ENCODE assay signal across 26 mouse cellular contexts in the genomic region with DNA sequence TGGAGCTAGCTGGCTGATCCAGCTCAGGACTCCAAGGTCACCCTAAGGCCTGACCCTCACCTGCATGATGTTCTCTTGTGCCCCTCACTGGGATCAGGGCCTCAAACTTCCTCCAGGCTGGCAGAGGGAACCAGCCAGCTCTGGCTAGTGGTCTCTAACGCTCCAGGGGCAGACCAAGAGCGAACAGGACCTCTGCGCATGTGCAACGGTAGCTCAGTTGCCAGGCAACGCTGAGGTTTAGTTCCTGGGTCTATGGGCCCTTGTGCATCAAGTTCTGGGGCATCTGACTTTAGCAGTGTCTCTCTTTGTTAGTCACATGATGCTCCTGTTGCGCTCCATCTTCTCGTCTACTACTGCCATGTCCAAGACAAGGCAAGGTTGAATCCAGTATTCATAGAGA. TPM values are rescaled to one million over a fixed set of nuclear protein-coding genes. Genes with fewer than 3 reads are reported as not detected.
"Had no signal": no experiment of that assay in that cellular context is flagged by ENCODE, and none has a peak within 500 bp of the region (broad histone marks: within the 10 kb centered on the region; RNA-seq: fewer than 3 reads in every experiment).

A gene (minus strand): TSS at position 204 of the 400 bp plus-strand sequence.

- H3K27me3 ChIP-seq: kidney, embryonic 15.5 days; limb, embryonic 12.5 days; limb, embryonic 15.5 days; lung, embryonic 15.5 days; stomach, embryonic 15.5 days had no signal

- H3K9me3 ChIP-seq: kidney, embryonic 15.5 days; limb, embryonic 12.5 days; limb, embryonic 15.5 days; lung, embryonic 15.5 days; midbrain, embryonic 10.5 days; stomach, embryonic 15.5 days had no signal

- H3K4me3 ChIP-seq: kidney, embryonic 15.5 days; limb, embryonic 12.5 days; limb, embryonic 15.5 days; lung, embryonic 15.5 days; megakaryocyte, embryonic 14.5 days; midbrain, embryonic 10.5 days; stomach, embryonic 15.5 days had no signal

- ATAC-seq: liver, postnatal 0 days had no signal

- H3K9ac ChIP-seq: kidney, embryonic 15.5 days; limb, embryonic 12.5 days; limb, embryonic 15.5 days; liver, embryonic 14.5 days; liver, postnatal 0 days; lung, embryonic 15.5 days; stomach, embryonic 15.5 days had no signal

- DNase-seq: kidney, adult 11 months; kidney, adult 8-10 months; kidney, postnatal 10 days; kidney, postnatal 36 days; left cerebral cortex, postnatal 4 days; liver, postnatal 0 days; lung, postnatal 10 days; lung, postnatal 36 days; midbrain, embryonic 14.5 days; right cerebral cortex, adult 18-20 months; right cerebral cortex, postnatal 14 days; spleen, adult 18-20 months; thymus, postnatal 25 days had no signal

- H3K4me2 ChIP-seq: kidney, embryonic 15.5 days; limb, embryonic 12.5 days; limb, embryonic 15.5 days; liver, embryonic 11.5 days; lung, embryonic 15.5 days; stomach, embryonic 15.5 days had no signal

- H3K4me1 ChIP-seq: kidney, embryonic 15.5 days; limb, embryonic 15.5 days; lung, embryonic 15.5 days; megakaryocyte, embryonic 14.5 days; stomach, embryonic 15.5 days had no signal

- H3K27ac ChIP-seq: kidney, embryonic 15.5 days; limb, embryonic 12.5 days; limb, embryonic 15.5 days; liver, embryonic 14.5 days; lung, embryonic 15.5 days; midbrain, embryonic 10.5 days; stomach, embryonic 15.5 days had no signal

- H3K36me3 ChIP-seq: kidney, embryonic 15.5 days; limb, embryonic 12.5 days; limb, embryonic 15.5 days; lung, embryonic 15.5 days; midbrain, embryonic 10.5 days; stomach, embryonic 15.5 days had no signal

RNA-seq across cellular contexts. Expression of the gene that starts here (rescaled TPM):
- polyA plus RNA-seq: kidney, embryonic 15.5 days; limb, embryonic 12.5 days; limb, embryonic 15.5 days; liver, embryonic 11.5 days; liver, embryonic 14.5 days; liver, postnatal 0 days; lung, embryonic 15.5 days; midbrain, embryonic 10.5 days; midbrain, embryonic 14.5 days; midbrain, postnatal 0 days; neural tube, embryonic 11.5 days; neural tube, embryonic 14.5 days; stomach, embryonic 15.5 days; thymus, postnatal 0 days had no signal
